ENCODE assay signal across 8 mouse cellular contexts in genomic region chr2:114013295-114013771, GRCm38 (mm10). TPM values are rescaled to one million over a fixed set of nuclear protein-coding genes. Genes with fewer than 3 reads are reported as not detected.
DNase-seq lines count a peak whose midpoint lies in the region; ATAC-seq and TF ChIP-seq lines count a peak whose summit lies in the region.

Gene Gjd2 (minus strand): TSS chr2:114013619.

- no peak for DNase-seq in heart, postnatal 36 days
- peak; percentile 3 for DNase-seq in ES-CJ7 (ENCODE audit: low read depth, low spot score)
- peak; percentile 26 to 30 for DNase-seq in cerebellum, postnatal 4 days (ENCODE audit: low spot score in 2 of 2)
- peak; percentile 22 for DNase-seq in heart, postnatal 4 days
- peak; percentile 21 for DNase-seq in liver, postnatal 0 days
- DNase-seq in gastrocnemius, adult 8-10 months (ENCODE audit: low spot score in 2 of 2) = no peak

- intact Hi-C loops in heart, postnatal 36 days (cut with DNase I) = no loop called here

- H3K4me2 ChIP-seq in heart, embryonic 11.5 days = peak within 1 kb of the TSS; percentile 88
- H3K4me2 ChIP-seq in liver, postnatal 0 days (ENCODE audit: low read depth, low read length) = peak within 1 kb of the TSS; percentile 53

- H3K9ac ChIP-seq in heart, embryonic 11.5 days (ENCODE audit: low read depth, low read length) = no peak within 1 kb of the TSS
- no peak within 1 kb of the TSS for H3K9ac ChIP-seq in liver, postnatal 0 days (replicated peaks)

- H3K27me3 ChIP-seq in heart, embryonic 11.5 days (ENCODE audit: control insufficient read depth, insufficient read depth, low read length) = peaks cover 40% of the 10 kb centered on the region
- peaks cover 40% of the 10 kb centered on the region for H3K27me3 ChIP-seq in liver, postnatal 0 days (ENCODE audit: insufficient read depth, low read length)

- H3K9me3 ChIP-seq in heart, embryonic 11.5 days (replicated peaks; ENCODE audit: control insufficient read depth, low read length) = no peaks in the 10 kb centered on the region
- no peaks in the 10 kb centered on the region for H3K9me3 ChIP-seq in liver, postnatal 0 days (ENCODE audit: low read length)

- H3K4me3 ChIP-seq in heart, embryonic 11.5 days (ENCODE audit: low read depth, low read length) = peak within 1 kb of the TSS; percentile 50
- H3K4me3 ChIP-seq in liver, postnatal 0 days (ENCODE audit: low read depth, low read length) = no peak within 1 kb of the TSS; the same call in 1 of the 2 replicates

- no peak for TF ChIP-seq EP300 in liver, postnatal 0 days (IDR thresholded peaks at IDR 0.05; ENCODE audit: low read depth)

- H3K4me1 ChIP-seq in heart, embryonic 11.5 days (ENCODE audit: control insufficient read depth, insufficient read depth, low read length) = no peaks in the 10 kb centered on the region
- peaks cover 3% of the 10 kb centered on the region; the same call in 1 of the 2 replicates for H3K4me1 ChIP-seq in liver, postnatal 0 days (ENCODE audit: insufficient read depth)

- under 1% methylated on average over 46 of the region's 60 CpGs for WGBS in heart, embryonic 11.5 days (ENCODE audit: insufficient replicate concordance)
- WGBS in liver, postnatal 0 days (ENCODE audit: insufficient replicate concordance) = 1% methylated on average over 38 of the region's 60 CpGs

- peak; percentile 57 for ATAC-seq in heart, embryonic 11.5 days (replicated peaks; ENCODE audit: insufficient number of reproducible peaks, low FRiP score, low TSS enrichment)
- no peak for ATAC-seq in liver, postnatal 0 days
- no peak for ATAC-seq in CD4-positive, CD25-positive, alpha-beta regulatory T cell, adult 4 months

- no peak for TF ChIP-seq CTCF in liver, postnatal 0 days (IDR thresholded peaks at IDR 0.05; ENCODE audit: low read depth)

- no peak within 1 kb of the TSS for H3K27ac ChIP-seq in heart, embryonic 11.5 days (ENCODE audit: low read depth, low read length)
- H3K27ac ChIP-seq in liver, postnatal 0 days (ENCODE audit: low read depth) = no peak within 1 kb of the TSS

- no peaks in the 10 kb centered on the region for H3K36me3 ChIP-seq in heart, embryonic 11.5 days (ENCODE audit: control insufficient read depth, insufficient read depth, low read length)
- no peaks in the 10 kb centered on the region for H3K36me3 ChIP-seq in liver, postnatal 0 days (replicated peaks; ENCODE audit: insufficient read depth, low read length)

RNA-seq across cellular contexts. Expression of gene Gjd2, which starts in this region (rescaled TPM):
- polyA plus RNA-seq in heart, embryonic 11.5 days (2014; fragmentation: Nextera tagmentation; extraction: Ambion mirVana) = not detected in 2 replicates
- not detected for total RNA-seq in heart, postnatal 36 days (2021)
- total RNA-seq in heart, postnatal 4 days (2021) = not detected
- not detected in 2 replicates for polyA plus RNA-seq in liver, postnatal 0 days (2015; fragmentation: Nextera tagmentation; extraction: Ambion mirVana)
- not detected for polyA plus RNA-seq in CD4-positive, CD25-positive, alpha-beta regulatory T cell, adult 4 months (2017; shearing (Covaris generic))
- total RNA-seq in gastrocnemius, adult 8-10 months (2022) = not detected

Comparison
In these comparisons a context has a peak if more than half of its experiments do, and no peak if none do; other contexts are left out.
1. Peak in ATAC-seq, H3K4me3 ChIP-seq and H3K4me2 ChIP-seq in heart, embryonic 11.5 days; RNA of the gene not detected or under 1 TPM.
2. Peak in DNase-seq in heart, postnatal 4 days; RNA of the gene not detected or under 1 TPM.
3. Peak in DNase-seq and H3K4me2 ChIP-seq in liver, postnatal 0 days; RNA of the gene not detected or under 1 TPM.
4. DNase-seq: peak in ES-CJ7 (single experiment) and cerebellum, postnatal 4 days (2 of 2); none in heart, postnatal 36 days (0 of 2) and gastrocnemius, adult 8-10 months (0 of 2).